Mouse (Mus musculus): ENCODE results near the gene Rgr. TPM values are rescaled to one million over a fixed set of nuclear protein-coding genes. Genes with fewer than 3 reads are reported as not detected.

Gene Rgr
- polyA plus RNA-seq (2014; fragmentation: Illumina TruSeq; extraction: RNeasy Lipid Tissue Mini Kit (QIAGEN cat#74804); ENCODE audit: low read depth, low replicate concordance): not detected

GRCm38 (mm10) chr14:37048914-37049410 is at the start of gene Rgr:
TSS of gene Rgr (minus strand) at chr14:37048964.

GRCm38 (mm10) chr14:37097956-37098530 is 49.3 kb upstream of the Rgr start, which contains the start of gene Cdhr1:
TSS of gene Cdhr1 (minus strand) at chr14:37098347.

DNA sequence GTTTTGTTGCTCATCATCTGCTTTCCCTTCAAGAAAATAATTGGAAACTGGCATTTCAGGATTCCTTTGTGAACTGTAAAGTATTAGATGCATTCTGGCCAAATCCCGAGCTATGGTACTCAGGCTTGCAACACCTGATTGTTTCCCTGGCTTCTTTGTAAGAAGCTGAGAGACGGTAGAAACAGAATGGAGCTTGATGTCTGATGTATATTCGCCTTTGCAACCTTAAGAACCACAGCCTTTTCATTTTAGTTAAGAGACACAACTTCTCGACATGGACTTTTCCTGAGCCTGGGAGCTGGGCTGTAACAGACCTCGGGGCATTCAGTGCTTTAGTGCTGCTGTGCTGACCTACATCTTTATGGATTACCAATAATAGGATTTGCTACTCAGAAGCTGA is 18.9 kb upstream of the Rgr start, which contains the start of gene Lrit2:
Gene Lrit2 (plus strand): TSS at position 301 of the 400 bp plus-strand sequence.

Other genes starting within 250 kb of the Rgr start
- gene Ccser2, start 80.2 kb downstream of the Rgr start, polyA plus RNA-seq (2014; fragmentation: Illumina TruSeq; extraction: RNeasy Lipid Tissue Mini Kit (QIAGEN cat#74804); ENCODE audit: low read depth, low replicate concordance): 300 TPM
- 0.07 TPM for gene Lrit1, start 5.9 kb upstream of the Rgr start, polyA plus RNA-seq (2014; fragmentation: Illumina TruSeq; extraction: RNeasy Lipid Tissue Mini Kit (QIAGEN cat#74804); ENCODE audit: low read depth, low replicate concordance)
- not detected for gene Lrit2, start 19.0 kb upstream of the Rgr start, polyA plus RNA-seq (2014; fragmentation: Illumina TruSeq; extraction: RNeasy Lipid Tissue Mini Kit (QIAGEN cat#74804); ENCODE audit: low read depth, low replicate concordance)
- gene Cdhr1, start 49.4 kb upstream of the Rgr start, polyA plus RNA-seq (2014; fragmentation: Illumina TruSeq; extraction: RNeasy Lipid Tissue Mini Kit (QIAGEN cat#74804); ENCODE audit: low read depth, low replicate concordance): 0.42 TPM
- gene 2610528A11Rik, start 65.1 kb upstream of the Rgr start, polyA plus RNA-seq (2014; fragmentation: Illumina TruSeq; extraction: RNeasy Lipid Tissue Mini Kit (QIAGEN cat#74804); ENCODE audit: low read depth, low replicate concordance): 27.6 TPM
- gene Ghitm, start 86.3 kb upstream of the Rgr start, polyA plus RNA-seq (2014; fragmentation: Illumina TruSeq; extraction: RNeasy Lipid Tissue Mini Kit (QIAGEN cat#74804); ENCODE audit: low read depth, low replicate concordance): 382 TPM

All from testis, adult 10 weeks (tissue).